15 mouse cellular contexts compared by ENCODE assay signal in genomic region chr19:10375260-10375659, GRCm38 (mm10). TPM values are rescaled to one million over a fixed set of nuclear protein-coding genes. Genes with fewer than 3 reads are reported as not detected.
DNase-seq lines count a peak whose midpoint lies in the region; ATAC-seq and TF ChIP-seq lines count a peak whose summit lies in the region.
"Had no signal": no experiment of that assay in that cellular context is flagged by ENCODE, and none has a peak within 500 bp of the region (broad histone marks: within the 10 kb centered on the region; RNA-seq: fewer than 3 reads in every experiment).

No protein-coding gene starts in this region.

- H3K4me3 ChIP-seq in heart, embryonic 10.5 days = no peak overlapping the region
- no peak overlapping the region for H3K4me3 ChIP-seq in intestine, postnatal 0 days (ENCODE audit: low read depth, low read length)
- H3K4me3 ChIP-seq in forebrain, embryonic 16.5 days (replicated peaks; ENCODE audit: low read length) = no peak overlapping the region
- H3K4me3 ChIP-seq: limb, embryonic 10.5 days; midbrain, embryonic 12.5 days; stomach, embryonic 15.5 days had no signal

- peaks cover 58% of the 10 kb centered on the region for H3K27me3 ChIP-seq in heart, embryonic 10.5 days (ENCODE audit: insufficient read depth, poor library complexity, severe bottlenecking)
- H3K27me3 ChIP-seq in intestine, postnatal 0 days (replicated peaks; ENCODE audit: control insufficient read depth, insufficient read depth, low read length) = no peaks in the 10 kb centered on the region
- no peaks in the 10 kb centered on the region for H3K27me3 ChIP-seq in forebrain, embryonic 16.5 days (replicated peaks; ENCODE audit: control insufficient read depth, insufficient read depth, low read length)
- H3K27me3 ChIP-seq: stomach, embryonic 15.5 days had no signal

- TF ChIP-seq CTCF in intestine, postnatal 0 days (IDR thresholded peaks at IDR 0.05; ENCODE audit: low read depth) = no peak

- no peak overlapping the region for H3K9ac ChIP-seq in intestine, postnatal 0 days (ENCODE audit: low read depth, low read length)
- no peak overlapping the region for H3K9ac ChIP-seq in forebrain, embryonic 16.5 days (replicated peaks; ENCODE audit: low read depth, low read length)
- H3K9ac ChIP-seq: liver, embryonic 14.5 days; midbrain, embryonic 12.5 days; stomach, embryonic 15.5 days had no signal

- no peak overlapping the region for H3K27ac ChIP-seq in heart, embryonic 10.5 days
- H3K27ac ChIP-seq in intestine, postnatal 0 days (ENCODE audit: low read depth, low read length) = no peak overlapping the region
- no peak overlapping the region for H3K27ac ChIP-seq in forebrain, embryonic 16.5 days (ENCODE audit: low read length)
- H3K27ac ChIP-seq: limb, embryonic 10.5 days; liver, embryonic 14.5 days; midbrain, embryonic 12.5 days; stomach, embryonic 15.5 days had no signal

- ATAC-seq in intestine, postnatal 0 days = peak; percentile 74
- ATAC-seq in forebrain, embryonic 16.5 days = no peak
- ATAC-seq: inflammation-experienced regulatory T-cells, adult 6 months had no signal

- H3K4me2 ChIP-seq in intestine, postnatal 0 days (replicated peaks; ENCODE audit: low read depth) = no peak overlapping the region
- no peak overlapping the region for H3K4me2 ChIP-seq in forebrain, embryonic 16.5 days (ENCODE audit: low read length)
- H3K4me2 ChIP-seq: midbrain, embryonic 12.5 days; stomach, embryonic 15.5 days had no signal

- no peaks in the 10 kb centered on the region for H3K36me3 ChIP-seq in heart, embryonic 10.5 days
- no peaks in the 10 kb centered on the region for H3K36me3 ChIP-seq in intestine, postnatal 0 days (ENCODE audit: control insufficient read depth, insufficient read depth)
- no peaks in the 10 kb centered on the region for H3K36me3 ChIP-seq in forebrain, embryonic 16.5 days (ENCODE audit: control insufficient read depth, insufficient read depth)
- H3K36me3 ChIP-seq: limb, embryonic 10.5 days; midbrain, embryonic 12.5 days; stomach, embryonic 15.5 days had no signal

- DNase-seq in heart, adult 18-20 months = peak; percentile 39 to 77
- no peak for DNase-seq in heart, embryonic 10.5 days (ENCODE audit: low spot score)
- DNase-seq in heart, adult 9 months (ENCODE audit: low spot score in 2 of 2) = peak; percentile 38 to 61
- DNase-seq in lung, postnatal 36 days = peak; percentile 46
- DNase-seq in adrenal gland, adult 18-20 months (ENCODE audit: low spot score in 2 of 2) = no peak
- DNase-seq in frontal cortex, postnatal 14 days (ENCODE audit: low spot score in 2 of 2) = no peak
- DNase-seq: cerebellum, adult 11-12 months; layer of hippocampus, adult 9-11 months had no signal

- peaks cover 7% of the 10 kb centered on the region; the same call in 1 of the 2 replicates for H3K4me1 ChIP-seq in heart, embryonic 10.5 days
- H3K4me1 ChIP-seq in intestine, postnatal 0 days (replicated peaks; ENCODE audit: control insufficient read depth, insufficient read depth, low read length) = no peaks in the 10 kb centered on the region
- H3K4me1 ChIP-seq in forebrain, embryonic 16.5 days (replicated peaks; ENCODE audit: control insufficient read depth, insufficient read depth, low read length) = no peaks in the 10 kb centered on the region
- H3K4me1 ChIP-seq: midbrain, embryonic 12.5 days; stomach, embryonic 15.5 days had no signal

- no peaks in the 10 kb centered on the region for H3K9me3 ChIP-seq in heart, embryonic 10.5 days
- H3K9me3 ChIP-seq in intestine, postnatal 0 days (ENCODE audit: control insufficient read depth) = no peaks in the 10 kb centered on the region
- peaks cover 3% of the 10 kb centered on the region; the same call in 1 of the 2 replicates for H3K9me3 ChIP-seq in forebrain, embryonic 16.5 days (ENCODE audit: control insufficient read depth, low read length)
- H3K9me3 ChIP-seq: limb, embryonic 10.5 days; midbrain, embryonic 12.5 days; stomach, embryonic 15.5 days had no signal

- WGBS in heart, embryonic 10.5 days = 58% methylated on average over 5 of the region's 5 CpGs
- WGBS in intestine, postnatal 0 days = 46% methylated on average over 5 of the region's 5 CpGs
- WGBS in forebrain, embryonic 16.5 days = 77% methylated on average over 5 of the region's 5 CpGs

RNA-seq across cellular contexts. Expression of gene Syt7, which starts 13.6 kb away (rescaled TPM):
- 10 to 100 TPM; 35.5 to 37.1 TPM for total RNA-seq in heart, adult 18-20 months (2021)
- 0.16 and 0.35 TPM in 2 replicates for polyA plus RNA-seq in heart, embryonic 10.5 days (2016; fragmentation: Nextera tagmentation; extraction: Ambion mirVana)
- polyA plus RNA-seq in intestine, postnatal 0 days (2015; fragmentation: Nextera tagmentation; extraction: Ambion mirVana) = 1.9 TPM in 2 replicates
- polyA plus RNA-seq in forebrain, embryonic 16.5 days (2015; fragmentation: Nextera tagmentation; extraction: Ambion mirVana) = 6.9 and 9.7 TPM in 2 replicates
- 10 to 100 TPM; 32.1 to 33.0 TPM for total RNA-seq in adrenal gland, adult 18-20 months (2021)

Comparison
In these comparisons a context has a peak if more than half of its experiments do, and no peak if none do; other contexts are left out.
1. DNase-seq: peak in heart, adult 18-20 months (2 of 2), heart, adult 9 months (2 of 2) and lung, postnatal 36 days (single experiment); none in heart, embryonic 10.5 days (single experiment), adrenal gland, adult 18-20 months (0 of 2) and frontal cortex, postnatal 14 days (0 of 2).